Comparison of ENCODE assay signal across 8 mouse cellular contexts in the genomic region with DNA sequence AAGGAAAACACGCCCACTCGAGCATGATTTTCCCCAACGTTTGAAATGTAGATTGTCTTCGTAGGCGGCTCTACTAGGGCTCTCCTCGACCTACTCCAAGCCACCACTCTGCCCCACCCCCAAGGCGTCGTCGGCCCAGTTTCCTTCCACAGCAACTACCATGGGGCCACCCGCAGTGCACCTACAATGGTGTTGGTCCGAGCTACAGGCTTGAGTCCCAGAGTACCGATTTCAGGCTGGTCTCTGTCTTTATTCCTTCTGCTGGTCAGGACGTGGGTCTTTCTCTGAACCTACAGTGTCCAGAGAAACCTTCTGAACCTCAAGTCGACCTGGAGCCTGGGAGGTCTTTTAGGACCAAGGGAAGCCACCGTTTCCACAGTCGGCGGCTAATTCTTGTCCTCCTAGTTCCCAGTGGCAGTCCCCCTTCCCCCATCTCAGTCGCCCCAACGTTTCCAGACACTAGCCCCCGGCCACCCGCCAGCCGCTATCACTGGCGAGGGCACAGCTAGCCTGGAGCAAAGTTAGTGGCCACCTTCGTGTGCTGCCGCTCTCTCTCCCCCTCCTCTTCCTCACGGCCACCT. TPM values are rescaled to one million over a fixed set of nuclear protein-coding genes. Genes with fewer than 3 reads are reported as not detected.
DNase-seq lines count a peak whose midpoint lies in the region; ATAC-seq and TF ChIP-seq lines count a peak whose summit lies in the region.

No protein-coding gene starts in this region.

- H3K36me3 ChIP-seq in heart, adult 2 months (ENCODE audit: control insufficient read depth, insufficient read depth, low read length), result no peaks in the 10 kb centered on the region
- H3K36me3 ChIP-seq in embryonic facial prominence, embryonic 13.5 days, result no peaks in the 10 kb centered on the region
- no peaks in the 10 kb centered on the region for H3K36me3 ChIP-seq in intestine, postnatal 0 days (ENCODE audit: control insufficient read depth, insufficient read depth)

- 0 out of 2 replicates have a peak, but pooled peaks have one; percentile 32 for ATAC-seq in embryonic facial prominence, embryonic 13.5 days (ENCODE audit: insufficient number of reproducible peaks, insufficient read depth, low FRiP score, low TSS enrichment, low read depth)
- no peak for ATAC-seq in intestine, postnatal 0 days

- no peaks in the 10 kb centered on the region for H3K4me1 ChIP-seq in heart, adult 2 months (ENCODE audit: control insufficient read depth, insufficient read depth, low read length)
- peaks cover 21% of the 10 kb centered on the region for H3K4me1 ChIP-seq in embryonic facial prominence, embryonic 13.5 days
- no peaks in the 10 kb centered on the region for H3K4me1 ChIP-seq in intestine, postnatal 0 days (replicated peaks; ENCODE audit: control insufficient read depth, insufficient read depth, low read length)

- no peak for TF ChIP-seq CTCF in heart, adult 2 months (IDR thresholded peaks at IDR 0.05)
- no peak for TF ChIP-seq CTCF in intestine, postnatal 0 days (IDR thresholded peaks at IDR 0.05; ENCODE audit: low read depth)

- 9% methylated on average over 26 of the region's 26 CpGs for WGBS in heart, adult 2 months
- 1% methylated on average over 26 of the region's 26 CpGs for WGBS in embryonic facial prominence, embryonic 13.5 days
- WGBS in intestine, postnatal 0 days, result 3% methylated on average over 26 of the region's 26 CpGs

- H3K4me2 ChIP-seq in embryonic facial prominence, embryonic 13.5 days, result peak overlapping the region; percentile 98
- H3K4me2 ChIP-seq in intestine, postnatal 0 days (replicated peaks; ENCODE audit: low read depth), result peak overlapping the region; percentile 66

- H3K27ac ChIP-seq in heart, adult 2 months, result no peak overlapping the region
- no peak overlapping the region for H3K27ac ChIP-seq in embryonic facial prominence, embryonic 13.5 days
- H3K27ac ChIP-seq in intestine, postnatal 0 days (ENCODE audit: low read depth, low read length), result no peak overlapping the region

- intact Hi-C loops in heart, adult 2 months (cut with DNase I), result no loop called here

- H3K9ac ChIP-seq in heart, adult 2 months (ENCODE audit: low read depth, low read length), result no peak overlapping the region
- H3K9ac ChIP-seq in embryonic facial prominence, embryonic 13.5 days, result peak overlapping the region; percentile 67
- no peak overlapping the region for H3K9ac ChIP-seq in intestine, postnatal 0 days (ENCODE audit: low read depth, low read length)

- peak overlapping the region; percentile 14; the same call in 1 of the 2 replicates for H3K4me3 ChIP-seq in heart, adult 2 months
- H3K4me3 ChIP-seq in embryonic facial prominence, embryonic 13.5 days, result peak overlapping the region; percentile 58
- peak overlapping the region; percentile 40 for H3K4me3 ChIP-seq in intestine, postnatal 0 days (ENCODE audit: low read depth, low read length)

- no peak for TF ChIP-seq POLR2A in heart, adult 2 months (IDR thresholded peaks at IDR 0.05; ENCODE audit: insufficient read depth, low read depth, low read length)

- H3K27me3 ChIP-seq in heart, adult 2 months (ENCODE audit: control insufficient read depth, insufficient read depth, low read length), result peaks cover 9% of the 10 kb centered on the region; the same call in 1 of the 2 replicates
- peaks cover 69% of the 10 kb centered on the region for H3K27me3 ChIP-seq in embryonic facial prominence, embryonic 13.5 days
- peaks cover 30% of the 10 kb centered on the region for H3K27me3 ChIP-seq in intestine, postnatal 0 days (replicated peaks; ENCODE audit: control insufficient read depth, insufficient read depth, low read length)

- no peak for TF ChIP-seq EP300 in heart, adult 2 months (IDR thresholded peaks at IDR 0.05; ENCODE audit: insufficient read depth, low read depth, low read length)

- H3K79me2 ChIP-seq in heart, adult 2 months (replicated peaks; ENCODE audit: control insufficient read depth, insufficient read depth, low read length), result no peaks in the 10 kb centered on the region

- DNase-seq in heart, adult 2 months, result no peak
- DNase-seq in heart, adult 18-20 months, result no peak
- peak; percentile 87 for DNase-seq in R1 (ENCODE audit: low read depth, low spot score)
- DNase-seq in retina, postnatal 1 day, result peak; percentile 64
- no peak for DNase-seq in thymus, postnatal 36 days
- no peak for DNase-seq in thymus, postnatal 10 days (ENCODE audit: low spot score in 2 of 2)

- no peaks in the 10 kb centered on the region for H3K9me3 ChIP-seq in embryonic facial prominence, embryonic 13.5 days
- no peaks in the 10 kb centered on the region for H3K9me3 ChIP-seq in intestine, postnatal 0 days (ENCODE audit: control insufficient read depth)

RNA-seq across cellular contexts. Expression of a gene that starts 1.0 kb away (rescaled TPM):
- not detected for total RNA-seq in heart, adult 2 months (2021)
- polyA plus RNA-seq in heart, adult 2 months (2012; rRNA removed), result not detected in 2 replicates
- not detected for total RNA-seq in heart, adult 18-20 months (2021)
- polyA plus RNA-seq in embryonic facial prominence, embryonic 13.5 days (2015; fragmentation: Nextera tagmentation; extraction: Ambion mirVana), result 0.47 TPM in 1 of 2 replicates, not detected in the other
- polyA plus RNA-seq in intestine, postnatal 0 days (2015; fragmentation: Nextera tagmentation; extraction: Ambion mirVana), result 0.35 and 0.54 TPM in 2 replicates

RNA-seq across cellular contexts. Expression of a gene that starts 1.0 kb away (rescaled TPM):
- under 1 TPM in 1 of 2 experiments, not detected in 1; 0.25 TPM for total RNA-seq in heart, adult 2 months (2021)
- 0.39 and 0.61 TPM in 2 replicates for polyA plus RNA-seq in heart, adult 2 months (2012; rRNA removed)
- total RNA-seq in heart, adult 18-20 months (2021), result under 1 TPM in 1 of 2 experiments, not detected in 1; 0.32 TPM
- 4.2 and 6.1 TPM in 2 replicates for polyA plus RNA-seq in embryonic facial prominence, embryonic 13.5 days (2015; fragmentation: Nextera tagmentation; extraction: Ambion mirVana)
- polyA plus RNA-seq in intestine, postnatal 0 days (2015; fragmentation: Nextera tagmentation; extraction: Ambion mirVana), result 10.4 and 12.0 TPM in 2 replicates

Comparison
In these comparisons a context has a peak if more than half of its experiments do, and no peak if none do; other contexts are left out.
1. DNase-seq: peak in R1 (single experiment) and retina, postnatal 1 day (single experiment); none in heart, adult 2 months (0 of 2), heart, adult 18-20 months (0 of 2), thymus, postnatal 36 days (0 of 2) and thymus, postnatal 10 days (0 of 2).
2. Peak in every context shown above with its lines, with median percentiles within 50 percentile points of each other: H3K4me3 ChIP-seq.